Mouse (Mus musculus): Measurements from ENCODE around the gene Ikzf1.

DNA sequence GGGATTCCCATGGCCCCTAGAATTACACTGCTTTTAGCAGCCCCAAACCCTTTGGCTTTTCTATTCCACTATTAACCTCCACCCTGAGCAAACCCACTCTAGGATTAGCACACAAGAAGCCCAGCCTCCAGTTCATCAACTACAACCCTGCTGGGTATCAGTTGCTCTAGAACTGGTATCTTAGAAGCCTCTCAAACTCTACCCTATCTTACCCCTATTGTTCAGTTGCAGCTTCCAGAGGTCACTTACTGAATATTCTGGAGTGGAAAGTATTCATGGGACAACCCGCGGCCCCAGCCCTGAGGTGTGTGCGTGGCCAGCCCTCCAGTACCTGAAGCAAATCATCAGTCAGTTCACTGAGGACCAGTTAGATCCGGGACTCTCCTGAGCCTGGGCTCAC, 89.6 kb downstream of the Ikzf1 start:
- TF ChIP-seq POLR2A (IDR thresholded peaks at IDR 0.05; ENCODE audit: control insufficient read depth, extremely low read depth, insufficient read depth, low read length, poor library complexity) (no peak), CTCF (IDR thresholded peaks at IDR 0.05; ENCODE audit: borderline replicate concordance, control insufficient read depth, extremely low read depth, insufficient read depth, low read length, poor library complexity) (no peak)
